Mouse (Mus musculus): ENCODE results near the gene 4930415O20Rik.
"Not testable (repeated sequence)": the region's sequence is repeated elsewhere in the genome, so short reads cannot be mapped to it uniquely, and the experiment has no call there.

Gene 4930415O20Rik

DNA sequence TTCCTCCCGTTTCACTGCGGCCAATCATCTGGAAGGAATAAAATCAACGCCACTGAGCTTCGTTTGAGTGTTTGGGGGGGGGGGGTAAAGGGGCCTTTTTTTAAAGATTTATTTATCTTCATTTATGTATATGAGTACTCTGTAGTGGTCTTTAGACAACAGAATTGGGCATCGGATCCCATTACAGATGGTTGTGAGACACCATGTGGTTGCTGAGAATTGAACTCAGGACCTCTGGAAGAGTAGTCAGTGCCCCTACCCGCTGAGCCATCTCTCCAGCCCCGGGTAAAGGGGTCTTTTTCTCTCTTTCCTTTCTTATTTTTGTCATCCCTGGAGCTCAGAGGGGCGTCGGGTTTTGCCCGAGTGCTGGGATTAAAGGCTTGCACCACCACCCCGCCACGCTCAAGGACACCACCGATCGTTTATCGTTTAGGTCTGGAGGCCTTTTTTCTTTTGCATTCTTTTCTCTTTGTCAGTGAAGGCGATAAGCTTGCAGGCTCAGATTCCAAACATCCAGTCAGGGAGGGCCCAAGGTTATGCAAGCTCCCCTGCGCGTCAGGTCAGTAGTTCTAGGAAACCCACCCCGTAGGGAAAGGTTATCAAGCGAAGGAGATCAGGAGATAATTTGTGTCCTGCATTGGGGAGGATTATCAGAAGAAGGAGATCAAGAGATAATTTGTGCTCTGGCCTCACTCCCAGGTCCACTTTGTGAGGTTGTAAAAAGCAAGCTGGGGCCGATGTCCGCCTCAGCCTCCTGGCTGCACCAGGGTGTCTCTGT, 2.4 kb upstream of the 4930415O20Rik start:
- DNase-seq (ENCODE audit: low spot score) = no peak

DNA sequence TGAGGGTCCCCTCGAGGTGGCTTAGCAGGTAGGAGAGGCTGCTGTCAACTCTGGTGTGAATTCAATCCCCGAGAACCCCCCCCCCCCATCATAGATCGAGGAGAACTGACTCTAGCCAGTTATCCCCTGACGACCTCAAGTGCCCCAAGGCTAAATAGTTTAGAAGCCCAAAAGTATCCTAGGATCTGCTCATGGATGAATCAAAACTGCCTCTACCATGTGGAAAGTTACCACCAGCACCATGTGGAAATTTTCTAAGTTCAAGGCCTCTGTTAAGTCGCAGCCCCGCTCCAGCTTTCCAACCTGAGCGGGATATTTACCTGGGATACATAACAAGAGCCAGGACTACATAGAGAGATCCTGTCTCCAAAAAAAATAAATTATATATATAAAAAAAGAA, 1.6 kb upstream of the 4930415O20Rik start:
- no peak for DNase-seq (ENCODE audit: low spot score)

DNA sequence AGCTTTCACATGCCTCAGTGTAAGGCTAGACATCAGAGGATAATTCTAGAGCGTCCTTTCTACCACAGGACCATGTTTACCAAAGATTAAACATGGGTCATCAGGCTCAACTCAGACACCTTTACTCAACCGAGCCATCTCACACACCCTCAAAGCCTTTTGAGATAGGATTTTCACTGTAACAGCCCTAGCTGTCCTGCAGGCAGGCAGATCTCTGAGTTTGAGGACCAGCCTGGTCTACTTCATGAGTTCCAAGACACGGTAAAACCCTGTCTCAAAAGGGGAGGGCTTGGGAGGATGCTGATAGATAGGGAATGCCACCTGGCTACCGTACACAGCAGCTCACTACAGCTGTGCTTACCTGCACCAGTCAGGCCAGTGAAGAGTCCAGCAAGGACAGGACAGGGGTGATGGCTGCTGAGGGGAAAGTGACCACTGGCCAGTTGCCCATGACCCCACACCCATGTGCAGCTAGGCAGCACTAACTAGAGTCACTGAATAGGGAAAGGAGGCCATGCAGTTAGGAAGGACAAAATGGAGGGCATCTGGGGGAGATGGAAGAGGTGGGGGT, 924 bp upstream of the 4930415O20Rik start:
- DNase-seq (ENCODE audit: low spot score) = no peak

DNA sequence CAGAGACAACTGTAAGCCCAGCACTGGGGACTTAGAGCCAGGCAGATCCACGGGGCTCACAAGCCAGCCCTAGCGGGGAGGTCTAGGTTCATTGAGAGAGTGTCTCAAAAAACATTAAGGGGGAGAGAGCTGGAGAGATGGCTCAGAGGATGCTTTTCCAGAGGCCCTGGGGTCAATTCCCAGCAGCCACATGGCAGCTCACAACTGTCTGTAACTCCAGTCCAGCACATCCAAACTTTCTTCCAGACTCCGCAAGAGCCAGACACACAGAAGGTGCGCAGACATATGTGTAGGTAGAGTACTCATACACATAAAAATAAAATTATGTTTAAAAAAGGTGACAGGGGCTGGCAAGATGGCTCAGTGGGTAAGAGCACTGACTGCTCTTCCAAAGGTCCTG, 2.5 kb downstream of the 4930415O20Rik start:
- DNase-seq (ENCODE audit: low spot score) = no peak

DNA sequence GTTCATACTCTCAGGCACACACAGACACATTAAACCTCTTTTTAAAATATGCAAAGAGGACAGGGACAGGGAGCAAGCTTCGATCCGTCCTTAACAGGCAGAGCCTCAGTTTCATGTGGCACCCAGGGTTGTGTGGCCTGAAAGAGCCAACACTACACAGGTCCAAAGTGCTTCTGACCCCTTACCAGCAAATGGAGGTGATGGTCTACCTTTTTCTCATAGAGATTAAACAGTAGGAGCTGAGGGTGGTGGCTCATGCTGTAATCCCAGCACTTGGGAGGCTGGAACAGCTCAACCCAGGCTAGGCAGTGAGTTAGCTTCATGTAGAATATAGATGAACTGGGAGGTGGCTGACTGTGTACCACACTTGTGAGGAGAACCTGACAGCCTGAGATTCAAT, 8.5 kb downstream of the 4930415O20Rik start:
- DNase-seq (ENCODE audit: low spot score) = no peak

DNA sequence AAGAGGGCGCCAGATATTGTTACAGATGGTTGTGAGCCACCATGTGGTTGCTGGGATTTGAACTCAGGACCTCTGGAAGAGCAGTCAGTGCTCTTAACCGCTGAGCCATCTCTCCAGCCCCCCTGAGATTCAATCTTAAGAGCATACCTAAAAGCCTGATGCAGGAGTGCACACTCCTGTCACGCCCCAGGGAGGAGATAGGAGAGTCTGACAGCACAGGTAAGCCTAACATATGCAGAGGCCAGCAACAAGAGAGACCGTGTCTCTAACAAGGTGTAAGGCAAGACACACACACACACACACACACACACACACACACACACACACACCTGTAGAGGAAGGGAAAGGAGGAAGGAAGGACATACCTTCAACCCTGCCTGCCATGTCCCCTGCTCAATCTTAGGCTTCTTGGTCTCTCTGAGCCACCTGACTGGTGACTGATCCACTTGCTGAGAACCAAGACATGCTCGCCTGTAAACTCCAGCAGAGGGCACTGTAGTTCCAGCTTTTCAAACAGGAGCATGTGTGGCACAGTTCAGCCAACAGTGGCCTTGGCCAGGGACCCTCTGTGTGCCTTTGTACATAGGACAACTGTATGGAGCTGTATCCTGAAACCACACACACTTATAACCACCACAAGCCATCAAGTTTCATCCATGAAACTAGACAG, 9.1 kb downstream of the 4930415O20Rik start:
- DNase-seq (ENCODE audit: low spot score) = no peak

DNA sequence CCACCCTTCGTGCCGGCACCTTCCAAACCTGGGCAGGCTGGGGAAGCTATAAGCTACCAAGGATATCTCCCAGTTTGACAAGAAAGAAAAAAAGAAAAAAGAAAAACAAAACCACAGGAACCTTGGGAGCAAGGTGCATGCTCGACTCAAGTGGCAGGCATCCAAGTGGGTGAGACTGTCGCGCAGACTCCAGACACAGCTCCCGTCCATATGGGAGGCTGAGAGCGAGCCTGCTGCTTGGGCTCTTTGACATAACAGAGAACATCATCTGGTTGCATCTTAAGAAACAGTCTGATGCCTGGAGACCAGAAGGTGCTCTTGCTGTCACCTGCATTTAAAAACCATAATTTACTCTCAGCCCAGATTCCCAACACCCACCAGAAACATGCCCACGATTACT, 11.6 kb downstream of the 4930415O20Rik start:
- no peak for DNase-seq (ENCODE audit: low spot score)

DNA sequence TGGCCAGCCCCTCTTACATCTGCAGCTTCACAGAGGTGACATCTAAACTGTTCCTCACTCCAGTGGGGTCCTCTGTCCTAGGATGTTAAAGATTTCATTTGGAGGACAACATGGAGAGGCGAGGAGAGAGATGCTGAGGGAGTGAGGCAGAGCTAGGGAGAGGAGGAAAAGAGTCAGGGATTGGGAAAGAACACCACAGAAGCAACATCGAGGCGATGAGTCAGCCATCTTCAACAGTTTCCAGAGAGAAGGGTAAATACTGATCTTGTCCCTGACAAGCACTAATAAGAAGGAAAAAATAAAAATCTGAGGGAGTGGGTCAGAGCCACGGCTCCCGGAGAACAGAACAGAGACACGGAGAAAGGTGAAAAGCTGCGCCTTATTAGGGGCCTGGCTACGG, 12.2 kb downstream of the 4930415O20Rik start:
- no peak for DNase-seq (ENCODE audit: low spot score)

DNA sequence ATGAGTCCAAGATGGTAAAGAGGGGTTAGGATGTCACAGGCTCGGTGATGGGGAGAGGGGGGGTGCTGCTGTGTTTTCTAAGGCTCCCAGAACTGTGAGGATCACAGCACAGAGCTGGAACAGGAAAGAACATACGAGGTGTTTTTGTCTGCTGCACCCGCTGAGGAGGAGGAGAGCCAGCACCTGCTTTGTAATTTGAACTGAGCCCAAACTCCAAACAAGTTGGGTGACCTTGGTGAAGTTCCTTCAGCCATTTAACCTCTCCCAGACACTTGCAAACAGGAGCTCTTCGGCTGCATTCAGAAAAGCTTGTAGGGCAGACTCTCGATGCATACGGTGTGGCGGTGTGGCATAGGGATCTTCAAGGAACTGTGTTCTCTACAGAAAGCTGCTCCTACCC, 14.6 kb downstream of the 4930415O20Rik start:
- DNase-seq (ENCODE audit: low spot score) = no peak

DNA sequence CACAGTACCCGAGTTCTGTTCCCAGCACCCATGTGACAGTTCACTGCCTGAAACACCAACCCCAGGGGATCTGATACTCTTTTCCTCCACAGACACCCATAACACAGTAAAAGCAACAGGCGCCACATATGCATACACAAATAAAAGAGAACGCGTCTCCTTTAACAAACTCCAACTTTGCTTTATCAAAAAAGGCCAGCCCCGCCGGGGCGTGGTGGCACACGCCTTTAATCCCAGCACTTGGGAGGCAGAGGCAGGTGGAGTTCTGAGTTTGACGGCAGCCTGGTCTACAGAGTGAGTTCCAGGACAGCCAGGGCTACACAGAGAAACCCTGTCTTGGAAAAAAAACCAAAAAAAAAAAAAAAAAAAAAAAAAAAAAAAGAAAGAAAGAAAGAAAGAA, 15.3 kb downstream of the 4930415O20Rik start:
- DNase-seq (ENCODE audit: low spot score) = not testable (repeated sequence)

DNA sequence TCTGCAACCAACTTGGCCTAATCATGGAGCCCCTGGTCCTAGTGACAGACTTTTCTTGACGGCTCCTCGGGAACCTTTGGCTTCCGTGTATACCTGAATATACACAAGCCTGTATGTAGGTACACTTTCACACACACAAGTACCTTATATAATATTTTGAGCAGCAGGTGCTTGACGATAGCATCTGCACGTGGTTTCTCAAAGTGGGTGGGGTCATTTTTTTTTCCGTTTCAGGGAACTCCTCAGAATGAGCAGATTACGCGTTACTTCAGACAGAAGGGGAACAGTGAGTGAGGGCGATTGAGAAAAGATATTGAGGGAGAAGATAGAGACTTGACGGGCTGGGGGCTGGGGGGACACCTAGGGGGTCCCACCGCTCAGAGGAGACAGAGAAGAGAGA, 16.9 kb downstream of the 4930415O20Rik start:
- no peak for DNase-seq (ENCODE audit: low spot score)

DNA sequence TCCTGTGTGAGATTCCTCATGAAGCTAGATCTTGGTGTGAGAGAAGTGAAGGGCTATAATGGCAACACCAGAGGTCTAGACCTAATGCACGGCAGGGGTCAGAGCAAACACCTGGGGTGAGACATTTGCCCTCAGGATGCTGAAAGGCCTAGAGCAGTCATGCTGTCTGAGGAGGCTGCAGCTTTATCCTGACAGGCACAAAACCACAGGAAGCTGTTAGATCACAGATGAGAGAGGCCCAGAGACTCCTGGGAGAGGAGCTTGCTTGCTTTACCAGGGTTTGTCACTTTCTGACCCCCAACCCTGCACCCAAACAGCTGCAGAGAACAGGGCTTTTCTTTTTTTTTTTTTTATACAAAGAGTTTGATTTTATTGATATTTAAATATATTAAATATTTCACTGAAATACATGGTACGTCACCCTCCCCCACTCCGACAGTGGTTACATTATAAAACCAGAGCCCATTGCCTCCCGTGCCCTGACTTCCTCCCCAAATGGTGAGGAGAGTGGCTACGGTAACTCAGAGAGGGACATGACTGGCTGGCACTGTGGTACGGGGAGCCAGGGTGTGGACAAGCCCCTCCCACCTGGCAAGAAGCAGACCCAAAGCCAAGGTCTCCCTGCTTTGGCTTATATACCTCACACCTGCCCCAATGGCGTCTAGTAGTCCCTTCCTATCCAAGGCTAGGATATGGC, 19.0 kb downstream of the 4930415O20Rik start:
- no peak for DNase-seq (ENCODE audit: low spot score)

DNA sequence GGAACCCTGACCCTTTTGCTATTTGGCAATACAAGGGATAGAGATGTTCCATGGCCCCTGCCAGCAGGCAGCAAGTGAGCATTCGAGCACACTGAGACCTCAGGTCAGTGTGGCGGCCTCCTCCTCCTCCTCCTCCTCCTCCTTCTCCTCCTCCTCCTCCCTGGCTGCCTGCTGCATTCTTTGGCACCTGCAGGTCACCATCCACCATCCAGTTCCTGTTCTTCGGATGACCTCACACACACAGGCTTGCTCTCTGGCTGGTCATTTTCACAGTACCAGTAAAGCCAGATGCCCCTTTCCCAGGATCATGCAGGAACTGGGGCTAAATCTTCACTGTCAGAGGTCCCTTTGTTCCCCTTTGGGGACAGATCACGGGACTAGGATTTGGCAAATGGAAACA, 20.6 kb downstream of the 4930415O20Rik start:
- DNase-seq (ENCODE audit: low spot score) = no peak

DNA sequence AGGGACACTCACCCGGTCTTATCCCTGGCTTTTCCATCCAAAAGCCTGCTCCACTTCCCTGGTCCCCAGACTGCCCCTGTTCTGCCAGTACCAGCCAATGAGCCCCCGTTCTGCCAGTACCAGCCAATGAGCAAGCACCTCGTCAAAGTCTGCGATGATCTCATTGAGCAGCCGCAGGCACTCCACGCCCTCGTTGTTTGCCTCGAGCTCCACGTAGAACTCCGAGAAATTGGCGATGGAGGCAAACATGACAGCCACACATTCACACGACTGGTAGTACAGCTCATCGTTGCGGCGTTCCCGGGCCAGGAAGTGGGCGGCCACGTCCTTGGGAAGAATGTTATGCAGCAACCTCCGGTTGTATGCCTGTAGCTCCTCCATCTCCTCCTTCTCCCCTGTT, 23.4 kb downstream of the 4930415O20Rik start:
- no peak for DNase-seq (ENCODE audit: low spot score)

DNA sequence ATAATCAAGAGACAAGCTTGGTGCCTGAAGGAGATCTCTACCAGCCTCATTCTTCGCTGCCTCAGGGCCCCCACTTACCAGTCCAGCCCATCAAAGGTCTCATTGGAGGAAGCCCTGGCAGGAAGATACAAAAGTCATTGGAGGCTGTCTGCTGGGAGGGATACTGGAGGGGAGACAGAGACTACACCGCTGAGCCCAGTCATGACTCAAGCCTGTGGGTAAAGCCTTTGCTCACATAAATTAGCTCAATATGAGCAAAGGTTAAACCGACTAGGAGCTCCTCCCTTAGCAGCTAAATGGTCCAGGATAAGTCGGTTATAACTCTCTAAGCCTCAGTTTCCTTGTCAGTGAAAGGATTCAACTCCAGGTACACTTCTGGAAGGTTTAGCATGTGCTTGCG, 24.2 kb downstream of the 4930415O20Rik start:
- no peak for DNase-seq (ENCODE audit: low spot score)

DNA sequence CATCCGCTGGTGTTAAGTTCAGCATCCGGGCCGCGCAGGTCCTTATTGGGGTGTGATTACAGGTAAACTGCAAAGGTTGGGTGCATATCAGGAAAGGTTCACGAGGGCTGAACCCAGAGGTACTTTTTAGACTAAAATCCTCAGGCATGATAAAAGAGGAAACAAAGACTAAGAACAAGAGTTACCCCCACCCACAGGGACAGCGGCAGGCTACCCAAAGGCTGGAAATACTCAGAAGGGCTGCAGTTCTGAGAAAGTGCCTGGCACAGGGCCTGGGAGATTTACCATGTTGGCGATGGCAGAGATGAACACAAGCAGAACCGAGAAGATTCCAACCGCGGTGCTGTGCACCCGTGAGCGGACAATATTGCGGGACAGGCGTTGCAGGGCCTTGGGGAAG, 25.8 kb downstream of the 4930415O20Rik start:
- no peak for DNase-seq (ENCODE audit: low spot score)

DNA sequence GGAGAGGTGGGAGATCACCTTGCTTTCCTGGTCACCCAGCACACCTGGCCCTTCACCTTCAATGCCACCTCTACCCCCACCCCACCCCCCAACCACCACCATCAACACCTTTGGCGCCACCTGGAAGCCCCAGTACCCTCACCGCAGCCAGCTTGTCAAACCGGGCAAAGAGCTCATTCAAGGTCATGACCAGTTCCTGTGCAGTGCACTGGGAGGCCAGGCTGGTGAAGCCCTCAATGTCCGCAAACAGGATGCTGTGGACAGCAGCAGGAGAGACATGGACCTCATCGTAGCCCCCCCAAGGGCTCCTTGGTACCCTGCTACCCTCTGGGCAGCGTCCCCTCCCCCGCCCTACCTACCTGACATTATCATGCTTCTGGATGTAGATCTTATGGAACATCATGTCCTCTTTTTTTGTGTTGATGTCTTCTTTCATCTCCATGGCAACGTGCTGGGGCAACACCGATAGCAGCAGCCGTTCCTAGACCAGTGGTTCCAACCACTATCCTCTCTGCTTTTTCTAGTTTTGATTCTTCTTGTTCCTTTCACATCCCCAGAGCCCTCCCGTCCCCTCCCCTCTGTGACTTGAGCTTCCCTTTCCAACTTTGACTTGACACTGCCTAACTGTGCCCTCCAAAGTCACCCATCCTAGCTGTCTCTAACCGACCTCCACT, 29.4 kb downstream of the 4930415O20Rik start:
- no peak for DNase-seq (ENCODE audit: low spot score)

DNA sequence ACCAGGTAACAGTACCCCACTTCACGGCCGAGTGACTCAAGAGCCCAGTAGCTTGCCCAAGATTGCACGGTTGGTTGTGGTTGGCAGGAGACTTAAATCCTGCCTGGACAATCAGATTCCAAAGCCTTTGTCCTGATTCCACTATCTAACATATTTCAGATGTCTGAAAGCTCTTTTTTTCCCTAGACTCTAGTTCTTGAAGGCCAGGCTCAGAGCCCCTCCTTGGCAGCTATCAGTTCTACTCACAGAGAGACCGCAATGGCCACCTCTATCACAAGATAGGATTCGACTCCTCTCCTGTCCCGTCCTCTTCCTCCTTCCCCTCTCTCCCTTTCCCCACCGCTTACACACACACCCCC, 31.0 kb downstream of the 4930415O20Rik start:
- no peak for DNase-seq (ENCODE audit: low spot score)

DNA sequence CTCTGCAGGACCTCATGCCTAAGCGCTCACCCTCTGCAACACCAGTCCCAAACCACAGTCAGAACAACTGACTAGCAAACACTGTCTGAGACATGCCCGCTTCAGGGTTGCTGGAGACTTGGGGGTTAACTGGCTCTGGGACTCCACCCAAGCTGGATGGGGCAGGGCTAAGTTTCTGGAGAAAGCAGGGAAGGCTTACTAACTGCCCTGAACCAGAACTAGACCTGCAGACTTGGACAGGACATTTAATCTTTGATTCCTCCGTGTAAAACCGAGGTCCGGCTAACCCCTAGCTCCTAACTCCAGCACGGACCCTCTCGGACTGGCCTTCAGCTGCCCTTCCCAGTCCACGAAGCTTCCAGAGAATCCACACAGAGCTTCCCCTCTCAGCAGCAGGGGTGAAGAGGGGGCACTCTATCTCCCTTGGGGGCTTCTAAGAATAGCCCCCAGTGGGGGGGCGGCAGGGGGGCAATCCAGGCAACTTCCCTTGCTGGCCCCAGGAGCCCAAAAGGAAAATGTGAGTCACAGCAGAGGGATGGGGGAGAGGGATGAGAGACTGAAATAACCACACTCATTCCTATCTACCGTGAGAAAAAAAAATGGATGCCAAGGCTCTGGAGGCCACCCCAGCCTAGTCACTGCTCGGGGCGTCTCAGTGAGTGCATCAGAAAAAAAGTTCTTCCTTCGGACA, 31.5 kb downstream of the 4930415O20Rik start:
- no peak for DNase-seq (ENCODE audit: low spot score)

DNA sequence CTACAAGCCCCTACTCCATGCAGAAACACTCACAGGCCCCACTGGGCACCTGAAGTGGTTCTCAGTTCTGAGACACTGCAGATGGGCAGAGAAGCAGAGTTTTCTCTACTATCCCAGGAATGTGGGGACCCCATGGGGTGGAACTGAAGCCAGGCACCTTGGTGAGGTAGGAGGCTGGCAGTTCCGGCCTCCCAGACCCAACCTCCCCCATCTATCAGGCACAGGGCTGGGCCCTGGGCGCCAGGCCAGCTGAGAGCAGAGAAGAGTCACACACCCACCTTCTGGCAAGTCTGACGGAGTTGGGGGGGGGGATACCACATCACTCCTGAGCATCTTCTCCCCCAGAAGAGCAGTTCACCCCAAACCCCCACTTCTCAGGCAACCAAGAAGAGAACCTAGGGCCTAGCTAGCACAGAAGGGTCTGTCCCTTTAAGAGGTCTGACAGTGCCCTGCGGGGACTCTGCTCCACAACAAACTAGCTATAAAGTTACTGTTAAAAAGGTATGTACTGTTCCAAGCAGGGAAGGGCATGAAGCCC, 32.2 kb downstream of the 4930415O20Rik start:
- DNase-seq (ENCODE audit: low spot score) = no peak

DNA sequence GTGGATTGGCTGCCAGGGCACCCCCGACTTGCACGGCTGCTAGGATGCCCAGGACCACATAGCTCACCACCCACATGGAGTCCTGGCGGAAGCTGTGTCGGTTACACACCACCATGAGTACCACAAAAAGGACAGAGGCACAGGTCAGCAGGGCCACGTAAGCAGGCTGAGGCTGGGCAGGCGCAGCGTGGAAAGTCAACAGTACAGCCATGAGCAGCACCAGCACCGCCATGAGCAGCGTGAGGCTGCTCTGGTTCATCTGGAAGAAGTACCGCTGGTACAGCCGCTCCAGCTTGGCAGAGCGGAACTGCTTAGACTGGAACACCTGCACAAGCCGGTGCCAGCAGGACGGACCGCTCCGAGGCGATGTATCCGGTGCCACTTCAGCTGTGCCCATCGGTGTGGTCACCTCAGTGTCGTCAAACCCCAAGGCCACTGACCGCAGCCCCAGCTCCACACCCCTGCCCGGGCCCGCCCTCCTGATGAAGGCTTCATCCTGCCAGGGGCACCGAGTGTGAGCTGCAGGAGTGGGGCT, 33.3 kb downstream of the 4930415O20Rik start:
- DNase-seq (ENCODE audit: low spot score) = no peak

Data from urinary bladder, postnatal 10 days (tissue).